Mouse (Mus musculus) heart, embryonic 13.5 days (tissue): ENCODE measurements around the gene Fbxw18. TPM values are rescaled to one million over a fixed set of nuclear protein-coding genes. Genes with fewer than 3 reads are reported as not detected.
"Not testable (repeated sequence)": the region's sequence is repeated elsewhere in the genome, so short reads cannot be mapped to it uniquely, and the experiment has no call there.

ENCODE experiments used
- ATAC-seq: fragments of 200-750 bp; cut with Nextera tagmentation; 2 replicates; pipeline ENCODE4 v1.8.0; 2017; ENCODE audit warnings: moderate TSS enrichment; ENCODE audit not compliant: insufficient number of reproducible peaks, low FRiP score, low TSS enrichment; ENCODE audit errors: extremely low read depth
- H3K27ac ChIP-seq: fragments of 300-500 bp; sonication (generic); replicated peaks from 2 replicates; pipeline ENCODE4 v1.5.1; 2015; ENCODE audit warnings: moderate library complexity, mild to moderate bottlenecking, inconsistent platforms
- H3K27me3 ChIP-seq: fragments of 300-500 bp; sonication (generic); replicated peaks from 2 replicates; pipeline ENCODE4 v1.6.1; 2015; ENCODE audit warnings: mild to moderate bottlenecking, inconsistent platforms
- H3K36me3 ChIP-seq: fragments of 300-500 bp; sonication (generic); 2 replicates; pipeline ENCODE4 v1.6.1; 2015; ENCODE audit warnings: mild to moderate bottlenecking, inconsistent platforms
- H3K4me1 ChIP-seq: fragments of 300-500 bp; sonication (generic); 2 replicates; pipeline ENCODE4 v1.6.1; 2015; ENCODE audit warnings: inconsistent platforms
- H3K4me2 ChIP-seq: fragments of 300-500 bp; sonication (generic); 2 replicates; pipeline ENCODE4 v1.6.1; 2015; ENCODE audit warnings: inconsistent platforms, mild to moderate bottlenecking, moderate library complexity
- H3K4me3 ChIP-seq: fragments of 300-500 bp; sonication (generic); 2 replicates; pipeline ENCODE4 v1.5.1; 2015; ENCODE audit warnings: moderate library complexity, mild to moderate bottlenecking, inconsistent platforms
- H3K9ac ChIP-seq: fragments of 300-500 bp; sonication (generic); 2 replicates; pipeline ENCODE4 v1.6.1; 2015; ENCODE audit warnings: inconsistent platforms, mild to moderate bottlenecking, moderate library complexity
- H3K9me3 ChIP-seq: fragments of 300-500 bp; sonication (generic); 2 replicates; pipeline ENCODE4 v1.6.1; 2016; ENCODE audit warnings: inconsistent platforms
- WGBS: fragments of 180-500 bp; shearing (Covaris S2); methylation state at CpG from one replicate; pipeline ENCODE4 v1.1.7; 2015; ENCODE audit warnings: mixed read lengths; 5-methylcytosine and 5-hydroxymethylcytosine counted together
- polyA plus RNA-seq: library from polyadenylated mRNA; unstranded; fragments of >200 nt; fragmentation: Nextera tagmentation; extraction: Ambion mirVana; gene quantifications from 2 replicates; pipeline ENCODE4 v1.2.1, GENCODE M21; 2015

The Fbxw18 gene
- not detected in 2 replicates for polyA plus RNA-seq

- ATAC-seq, H3K9me3 ChIP-seq, H3K27me3 ChIP-seq, H3K4me3 ChIP-seq, H3K4me1 ChIP-seq, H3K4me2 ChIP-seq, H3K36me3 ChIP-seq, H3K9ac ChIP-seq, H3K27ac ChIP-seq: not testable (repeated sequence)
- 63% methylated on average over 4 of the region's 4 CpGs for WGBS
Measured at GRCm38 (mm10) chr9:109702600-109702999, at the start of gene Fbxw18. Fbxw18 (minus strand) TSS chr9:109702700.

- not testable (repeated sequence) for H3K4me1 ChIP-seq, H3K9me3 ChIP-seq, ATAC-seq, H3K4me2 ChIP-seq, H3K9ac ChIP-seq, H3K36me3 ChIP-seq, H3K4me3 ChIP-seq, H3K27ac ChIP-seq, H3K27me3 ChIP-seq
- 74% methylated on average over 3 of the region's 3 CpGs for WGBS
Measured at GRCm38 (mm10) chr9:109745989-109746388, 43.5 kb upstream of the Fbxw18 start, which contains the start of gene Fbxw26. Fbxw26 (minus strand) TSS chr9:109746089.

- Histone ChIP-seq H3K9me3 (no peaks in the 10 kb centered on the region), H3K4me3 (no peak overlapping the region), H3K4me2 (no peak overlapping the region), H3K27me3 (no peaks in the 10 kb centered on the region), H3K4me1 (no peaks in the 10 kb centered on the region), H3K27ac (no peak overlapping the region), H3K9ac (no peak overlapping the region), H3K36me3 (no peaks in the 10 kb centered on the region)
- no peak for ATAC-seq
- 6% methylated on average over 1 of the region's 1 CpGs for WGBS
Measured at GRCm38 (mm10) chr9:109685299-109685698, 17.2 kb downstream of the Fbxw18 start.

- WGBS = 57% methylated on average over 2 of the region's 2 CpGs
- not testable (repeated sequence) for ATAC-seq, H3K4me1 ChIP-seq, H3K9ac ChIP-seq, H3K4me3 ChIP-seq, H3K4me2 ChIP-seq, H3K36me3 ChIP-seq, H3K27ac ChIP-seq, H3K27me3 ChIP-seq, H3K9me3 ChIP-seq
Measured at GRCm38 (mm10) chr9:109664552-109664951, 37.9 kb downstream of the Fbxw18 start, which contains the start of gene Fbxw25. Fbxw25 (minus strand) TSS chr9:109664652.

Other genes with a start within 250 kb of the Fbxw18 start
- not detected in 2 replicates for gene Fbxw19, start 206.8 kb downstream of the Fbxw18 start, polyA plus RNA-seq
- gene Fbxw15, start 134.4 kb downstream of the Fbxw18 start, polyA plus RNA-seq = not detected in 2 replicates
- not detected in 2 replicates for gene Fbxw24, start 76.6 kb downstream of the Fbxw18 start, polyA plus RNA-seq
- gene Fbxw25, start 38.0 kb downstream of the Fbxw18 start, polyA plus RNA-seq = not detected in 2 replicates
- not detected in 2 replicates for gene Fbxw26, start 43.4 kb upstream of the Fbxw18 start, polyA plus RNA-seq
- not detected in 2 replicates for gene Fbxw27, start 88.0 kb upstream of the Fbxw18 start, polyA plus RNA-seq
- gene Spink8, start 109.6 kb upstream of the Fbxw18 start, polyA plus RNA-seq = not detected in 2 replicates
- gene Nme6, start 130.0 kb upstream of the Fbxw18 start, polyA plus RNA-seq = 59.9 and 61.4 TPM in 2 replicates
- gene Camp, start 146.9 kb upstream of the Fbxw18 start, polyA plus RNA-seq = 0.74 and 1.5 TPM in 2 replicates
- 17.8 and 19.5 TPM in 2 replicates for gene Cdc25a, start 172.9 kb upstream of the Fbxw18 start, polyA plus RNA-seq
- gene Map4, start 228.8 kb upstream of the Fbxw18 start, polyA plus RNA-seq = 77.3 and 82.0 TPM in 2 replicates